Comparison of ENCODE assay signal across 15 mouse cellular contexts in genomic region chr16:25415186-25415585, GRCm38 (mm10).
"Had no signal": no experiment of that assay in that cellular context is flagged by ENCODE, and none has a peak within 500 bp of the region (broad histone marks: within the 10 kb centered on the region; RNA-seq: fewer than 3 reads in every experiment).

No protein-coding gene starts in this region.

- H3K4me1 ChIP-seq: liver, embryonic 13.5 days; liver, embryonic 15.5 days; megakaryocyte, embryonic 14.5 days; midbrain, embryonic 13.5 days; midbrain, embryonic 15.5 days; neural tube, embryonic 12.5 days had no signal

- DNase-seq: liver, embryonic 13.5 days; lung, embryonic 14.5 days; lung, postnatal 10 days; lung, postnatal 4 days; right cerebral cortex, postnatal 14 days; spleen, adult 18-20 months; thymus, adult 18-20 months; thymus, postnatal 14 days; thymus, postnatal 36 days had no signal

- H3K4me3 ChIP-seq: liver, embryonic 13.5 days; liver, embryonic 15.5 days; megakaryocyte, embryonic 14.5 days; midbrain, embryonic 13.5 days; midbrain, embryonic 15.5 days; neural tube, embryonic 12.5 days had no signal

- H3K9me3 ChIP-seq: liver, embryonic 13.5 days; liver, embryonic 15.5 days; midbrain, embryonic 13.5 days; midbrain, embryonic 15.5 days; neural tube, embryonic 12.5 days had no signal

- H3K4me2 ChIP-seq: liver, embryonic 13.5 days; liver, embryonic 15.5 days; lung, embryonic 14.5 days; midbrain, embryonic 11.5 days; midbrain, embryonic 13.5 days; midbrain, embryonic 15.5 days; neural tube, embryonic 12.5 days had no signal

- H3K36me3 ChIP-seq: liver, embryonic 13.5 days; liver, embryonic 15.5 days; midbrain, embryonic 13.5 days; midbrain, embryonic 15.5 days; neural tube, embryonic 12.5 days had no signal

- H3K27me3 ChIP-seq: liver, embryonic 13.5 days; liver, embryonic 15.5 days; megakaryocyte, embryonic 14.5 days; midbrain, embryonic 13.5 days; midbrain, embryonic 15.5 days; neural tube, embryonic 12.5 days had no signal

- H3K27ac ChIP-seq: liver, embryonic 13.5 days; liver, embryonic 15.5 days; midbrain, embryonic 13.5 days; midbrain, embryonic 15.5 days; neural tube, embryonic 12.5 days had no signal

- ATAC-seq: midbrain, embryonic 13.5 days; midbrain, embryonic 15.5 days had no signal

- H3K9ac ChIP-seq: liver, embryonic 13.5 days; liver, embryonic 15.5 days; lung, embryonic 14.5 days; midbrain, embryonic 13.5 days; midbrain, embryonic 15.5 days; neural tube, embryonic 12.5 days had no signal
